7 mouse cellular contexts compared by ENCODE assay signal in the genomic region with DNA sequence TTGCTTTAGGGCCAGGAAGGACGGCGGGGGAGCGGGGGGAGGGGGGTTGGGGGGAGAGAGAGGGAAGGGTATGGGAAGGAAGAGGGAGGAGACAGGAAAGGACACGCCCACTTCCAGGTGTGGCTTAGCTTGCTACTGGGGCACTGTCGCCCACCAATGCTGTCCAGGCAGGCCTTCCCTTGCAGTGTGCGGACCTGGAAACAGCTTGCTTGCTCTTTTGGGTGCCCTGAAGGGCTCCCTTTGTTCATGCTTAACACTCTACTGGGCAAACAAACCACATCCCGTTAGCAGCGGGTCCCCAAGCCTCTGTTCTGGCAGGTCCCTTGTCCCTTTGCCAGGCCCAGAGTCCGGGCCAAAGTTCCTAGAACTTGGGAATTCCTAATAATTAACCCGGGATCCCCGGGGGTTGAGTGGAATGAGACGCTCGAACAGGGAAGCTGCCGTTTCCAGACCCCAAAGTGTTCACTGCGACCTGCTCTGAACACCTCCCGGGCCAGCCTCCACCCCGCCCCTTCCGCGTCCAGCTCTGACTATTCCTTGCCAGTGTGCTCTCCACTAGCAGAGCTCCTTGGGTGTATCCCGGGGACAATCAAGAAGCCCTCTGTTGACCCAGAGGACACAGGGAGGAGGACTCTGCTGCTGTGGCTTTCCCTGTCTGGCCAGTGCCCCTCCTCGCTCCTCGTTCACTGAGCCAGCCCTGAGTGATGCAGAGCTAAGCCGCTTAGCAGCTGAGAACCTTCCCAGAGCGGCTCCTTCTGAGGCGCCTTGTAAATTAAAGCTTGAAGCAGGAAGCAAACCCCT. TPM values are rescaled to one million over a fixed set of nuclear protein-coding genes. Genes with fewer than 3 reads are reported as not detected.
DNase-seq lines count a peak whose midpoint lies in the region; ATAC-seq and TF ChIP-seq lines count a peak whose summit lies in the region.

No protein-coding gene starts in this region.

- H3K4me3 ChIP-seq in E14TG2a.4 (replicated peaks; ENCODE audit: low read length) = peak overlapping the region; percentile 75
- H3K4me3 ChIP-seq in bone marrow, adult 2 months (replicated peaks; ENCODE audit: control insufficient read depth, low read depth, low read length) = peak overlapping the region; percentile 19
- peak overlapping the region; percentile 47 for H3K4me3 ChIP-seq in heart, embryonic 16.5 days (ENCODE audit: low read length)
- H3K4me3 ChIP-seq in stomach, embryonic 16.5 days (replicated peaks; ENCODE audit: low read length) = peak overlapping the region; percentile 32

- peaks cover 79% of the 10 kb centered on the region for H3K4me1 ChIP-seq in E14TG2a.4 (replicated peaks; ENCODE audit: low read depth, low read length)
- H3K4me1 ChIP-seq in bone marrow, adult 2 months (ENCODE audit: control insufficient read depth, insufficient read depth, low read length) = peaks cover 1% of the 10 kb centered on the region; the same call in 1 of the 2 replicates
- H3K4me1 ChIP-seq in heart, embryonic 16.5 days (ENCODE audit: control insufficient read depth, insufficient read depth, low read length) = peaks cover 20% of the 10 kb centered on the region
- H3K4me1 ChIP-seq in stomach, embryonic 16.5 days (ENCODE audit: control insufficient read depth, insufficient read depth, low read length) = peaks cover 24% of the 10 kb centered on the region

- 2% methylated on average over 24 of the region's 25 CpGs for WGBS in bone marrow, adult 2 months
- 11% methylated on average over 25 of the region's 25 CpGs for WGBS in heart, embryonic 16.5 days
- WGBS in stomach, embryonic 16.5 days = 7% methylated on average over 24 of the region's 25 CpGs

- no peaks in the 10 kb centered on the region for H3K36me3 ChIP-seq in E14TG2a.4 (ENCODE audit: insufficient read depth, low read length)
- no peaks in the 10 kb centered on the region for H3K36me3 ChIP-seq in heart, embryonic 16.5 days (ENCODE audit: control insufficient read depth, insufficient read depth)
- no peaks in the 10 kb centered on the region for H3K36me3 ChIP-seq in stomach, embryonic 16.5 days (ENCODE audit: control insufficient read depth, insufficient read depth, low read length)

- no peaks in the 10 kb centered on the region for H3K9me3 ChIP-seq in E14TG2a.4 (ENCODE audit: low read length)
- H3K9me3 ChIP-seq in heart, embryonic 16.5 days (replicated peaks; ENCODE audit: control insufficient read depth, low read length) = no peaks in the 10 kb centered on the region
- H3K9me3 ChIP-seq in stomach, embryonic 16.5 days (replicated peaks; ENCODE audit: control insufficient read depth, low read length) = no peaks in the 10 kb centered on the region

- no peak for TF ChIP-seq POLR2A in bone marrow, adult 2 months (IDR thresholded peaks at IDR 0.05; ENCODE audit: borderline replicate concordance, control insufficient read depth, low read depth, low read length)

- peak overlapping the region; percentile 67 for H3K9ac ChIP-seq in heart, embryonic 16.5 days (ENCODE audit: low read length)
- peak overlapping the region; percentile 67 for H3K9ac ChIP-seq in stomach, embryonic 16.5 days (ENCODE audit: low read length)

- peak; percentile 81 for DNase-seq in kidney, postnatal 10 days
- DNase-seq in lung, postnatal 4 days = peak; percentile 69
- no peak for DNase-seq in layer of hippocampus, adult 18-20 months (ENCODE audit: low spot score in 2 of 2)

- H3K27ac ChIP-seq in bone marrow, adult 2 months (ENCODE audit: control insufficient read depth, insufficient read depth, low read depth, low read length, poor library complexity) = no peak overlapping the region
- no peak overlapping the region for H3K27ac ChIP-seq in heart, embryonic 16.5 days (ENCODE audit: low read length)
- peak overlapping the region; percentile 42; the same call in 1 of the 2 replicates for H3K27ac ChIP-seq in stomach, embryonic 16.5 days (ENCODE audit: low read length)

- TF ChIP-seq CTCF in E14TG2a.4 (conservative IDR thresholded peaks at IDR 0.05; ENCODE audit: low read length) = no peak
- TF ChIP-seq CTCF in bone marrow, adult 2 months (IDR thresholded peaks at IDR 0.05; ENCODE audit: control insufficient read depth, insufficient read depth, low read length) = no peak

- ATAC-seq in heart, embryonic 16.5 days (replicated peaks; ENCODE audit: extremely low read depth, insufficient read depth, low FRiP score) = peak; percentile 10; the same call in 1 of the 2 replicates
- 0 out of 2 replicates have a peak, but pooled peaks have one; percentile 12 for ATAC-seq in stomach, embryonic 16.5 days (ENCODE audit: insufficient read depth, low FRiP score)

- H3K4me2 ChIP-seq in heart, embryonic 16.5 days (ENCODE audit: low read depth, low read length) = peak overlapping the region; percentile 74
- H3K4me2 ChIP-seq in stomach, embryonic 16.5 days (ENCODE audit: low read depth, low read length) = peak overlapping the region; percentile 64

- H3K27me3 ChIP-seq in E14TG2a.4 (ENCODE audit: insufficient read depth, low read length) = peaks cover 4% of the 10 kb centered on the region; the same call in 1 of the 2 replicates
- H3K27me3 ChIP-seq in heart, embryonic 16.5 days (ENCODE audit: control insufficient read depth, insufficient read depth, low read length) = no peaks in the 10 kb centered on the region
- H3K27me3 ChIP-seq in stomach, embryonic 16.5 days (ENCODE audit: control insufficient read depth, insufficient read depth, low read length) = no peaks in the 10 kb centered on the region

RNA-seq across cellular contexts. Expression of a gene that starts 47.8 kb away (rescaled TPM):
- 4.1 and 10.8 TPM in 2 replicates for polyA plus RNA-seq in bone marrow, adult 2 months (2011; ENCODE audit: insufficient read depth, insufficient read length, low replicate concordance, missing spikeins)
- polyA plus RNA-seq in heart, embryonic 16.5 days (2015; fragmentation: Nextera tagmentation; extraction: Ambion mirVana) = 1.4 and 1.6 TPM in 2 replicates
- polyA plus RNA-seq in stomach, embryonic 16.5 days (2015; fragmentation: Nextera tagmentation; extraction: Ambion mirVana) = 1.0 and 1.4 TPM in 2 replicates
- total RNA-seq in layer of hippocampus, adult 18-20 months (2021) = 10 to 100 TPM; 82.7 to 90.3 TPM

Comparison
In these comparisons a context has a peak if more than half of its experiments do, and no peak if none do; other contexts are left out.
1. H3K4me3 ChIP-seq: peak in every context shown above with its lines; median percentile 75 in E14TG2a.4; 47 in heart, embryonic 16.5 days; 32 in stomach, embryonic 16.5 days; 19 in bone marrow, adult 2 months.
2. DNase-seq: peak in kidney, postnatal 10 days (single experiment) and lung, postnatal 4 days (2 of 2); none in layer of hippocampus, adult 18-20 months (0 of 2).